Mouse (Mus musculus): ENCODE data around the gene Gatb.

- TF ChIP-seq CTCF (conservative IDR thresholded peaks at IDR 0.05; ENCODE audit: low read length) (no peak), POU5F1 (IDR thresholded peaks at IDR 0.05; ENCODE audit: borderline replicate concordance, low read length) (no peak)
These were observed 56.1 kb downstream of the Gatb start for GRCm38 (mm10) chr3:85629895-85630510.
